Mouse (Mus musculus) stomach, postnatal 0 days (tissue): ENCODE data around the gene Txndc2. TPM values are rescaled to one million over a fixed set of nuclear protein-coding genes. Genes with fewer than 3 reads are reported as not detected.
"Not testable (repeated sequence)": the region's sequence is repeated elsewhere in the genome, so short reads cannot be mapped to it uniquely, and the experiment has no call there.

ENCODE experiments used
- ATAC-seq: fragments of 200-750 bp; cut with Nextera tagmentation; 2 replicates; pipeline ENCODE4 v1.8.0; 2017; ENCODE audit not compliant: low FRiP score, low TSS enrichment
- DNase-seq: peaks from one replicate; pipeline ENCODE4 v3.0.0-alpha.2; 2016; ENCODE audit warnings: low spot score
- H3K27ac ChIP-seq: fragments of 300-500 bp; sonication (generic); replicated peaks from 2 replicates; pipeline ENCODE4 v1.5.1; 2014; ENCODE audit warnings: mild to moderate bottlenecking, control low read depth
- H3K27me3 ChIP-seq: fragments of 300-500 bp; sonication (generic); 2 replicates; pipeline ENCODE4 v1.6.1; 2014; ENCODE audit warnings: low read length; ENCODE audit not compliant: control insufficient read depth, insufficient read depth
- H3K36me3 ChIP-seq: fragments of 300-500 bp; sonication (generic); 2 replicates; pipeline ENCODE4 v1.6.1; 2014; ENCODE audit warnings: low read length, mixed read lengths; ENCODE audit not compliant: control insufficient read depth, insufficient read depth
- H3K4me1 ChIP-seq: fragments of 300-500 bp; sonication (generic); replicated peaks from 2 replicates; pipeline ENCODE4 v1.6.1; 2014; ENCODE audit warnings: antibody characterized with exemption; ENCODE audit not compliant: control insufficient read depth, insufficient read depth
- H3K4me2 ChIP-seq: fragments of 300-500 bp; sonication (generic); replicated peaks from 2 replicates; pipeline ENCODE4 v1.6.1; 2014; ENCODE audit warnings: low read depth, mild to moderate bottlenecking, control low read depth, moderate library complexity
- H3K4me3 ChIP-seq: fragments of 300-500 bp; sonication (generic); 2 replicates; pipeline ENCODE4 v1.5.1; 2014; ENCODE audit warnings: low read depth, low read length, control low read depth
- H3K9ac ChIP-seq: fragments of 300-500 bp; sonication (generic); 2 replicates; pipeline ENCODE4 v1.6.1; 2014; ENCODE audit warnings: mild to moderate bottlenecking, low read length, control low read depth, mixed read lengths
- H3K9me3 ChIP-seq: fragments of 300-500 bp; sonication (generic); 2 replicates; pipeline ENCODE4 v1.6.1; 2016; ENCODE audit warnings: low read length; ENCODE audit not compliant: control insufficient read depth
- CTCF ChIP-seq: IDR thresholded peaks from 2 replicates; pipeline ENCODE4 v1.5.1; 2016; ENCODE audit warnings: antibody characterized with exemption, low read depth, mild to moderate bottlenecking, moderate library complexity
- EP300 ChIP-seq: optimal IDR thresholded peaks from 2 replicates; pipeline ENCODE3; 2016; ENCODE audit warnings: antibody characterized with exemption
- WGBS: fragments of 180-500 bp; shearing (Covaris S2); extraction: QIAGEN DNeasy Blood & Tissue Kit; methylation state at CpG from one replicate; pipeline ENCODE4 v1.1.7; 2014; 5-methylcytosine and 5-hydroxymethylcytosine counted together
- polyA plus RNA-seq: library from polyadenylated mRNA; unstranded; fragments of >200 nt; fragmentation: Nextera tagmentation; extraction: Ambion mirVana; gene quantifications from 2 replicates; pipeline ENCODE4 v1.2.1, GENCODE M21; 2015

Txndc2 gene
- polyA plus RNA-seq, 1 experiment from 2014 or later, result not detected

DNA sequence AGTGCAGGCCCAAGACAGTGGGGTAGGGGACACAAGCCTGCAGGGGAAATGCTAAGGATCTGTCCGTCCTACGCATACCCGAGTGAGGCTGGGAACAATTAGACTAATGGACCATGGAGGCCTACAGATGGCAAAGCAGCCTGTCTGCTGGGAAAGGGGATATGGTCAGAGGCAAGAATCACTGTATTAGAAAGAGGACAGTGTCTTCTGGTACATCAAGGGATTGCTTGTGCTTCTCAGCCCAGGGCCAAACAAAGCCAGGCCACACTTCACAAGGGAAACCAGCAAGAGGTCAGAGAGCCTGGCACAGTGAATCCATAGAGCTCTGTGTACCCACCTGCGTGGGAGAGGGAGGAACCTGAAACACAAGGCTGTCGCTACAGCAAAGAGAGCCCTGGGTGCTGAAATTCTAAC is 617 bp upstream of the Txndc2 start:
- peak overlapping the region; percentile 81 for H3K27ac ChIP-seq
- no peak overlapping the region for H3K4me2 ChIP-seq
- no peaks in the 10 kb centered on the region for H3K36me3 ChIP-seq
- ATAC-seq (0 out of 2 replicates have a peak, but pooled peaks have one; percentile 24), DNase-seq (peak; percentile 32)
- TF ChIP-seq CTCF, result no peak
- TF ChIP-seq EP300, result no peak
- H3K4me3 ChIP-seq, result no peak overlapping the region
- no peaks in the 10 kb centered on the region for H3K9me3 ChIP-seq
- no peak overlapping the region for H3K9ac ChIP-seq
- H3K27me3 ChIP-seq, result no peaks in the 10 kb centered on the region
- no peaks in the 10 kb centered on the region; the same call in 1 of the 2 replicates for H3K4me1 ChIP-seq
- WGBS, result 65% methylated on average over 5 of the region's 5 CpGs

DNA sequence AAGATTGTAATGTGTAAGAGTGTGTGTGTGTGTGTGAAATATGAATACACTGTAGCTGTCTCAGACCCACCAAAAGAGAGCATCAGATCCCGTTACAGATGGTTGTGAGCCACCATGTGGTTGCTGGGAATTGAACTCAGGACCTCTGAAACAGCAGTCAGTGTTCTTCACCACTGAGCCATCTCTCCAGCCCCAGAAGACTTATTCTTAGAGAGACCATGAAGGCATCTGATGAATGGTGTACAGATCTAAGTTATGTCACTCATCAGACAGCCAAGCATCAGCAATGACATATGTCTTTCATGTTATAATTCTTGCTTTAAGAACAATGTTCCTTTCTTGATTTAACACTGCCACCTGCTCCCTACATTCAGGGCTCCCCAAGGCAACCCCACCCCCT is 2.8 kb downstream of the Txndc2 start:
- 79% methylated on average over 1 of the region's 1 CpGs for WGBS
- Histone ChIP-seq H3K4me3 (no peak overlapping the region), H3K27ac (no peak overlapping the region), H3K4me1 (no peaks in the 10 kb centered on the region; the same call in 1 of the 2 replicates), H3K36me3 (no peaks in the 10 kb centered on the region), H3K9me3 (no peaks in the 10 kb centered on the region), H3K9ac (no peak overlapping the region), H3K4me2 (no peak overlapping the region), H3K27me3 (no peaks in the 10 kb centered on the region)
- no peak for ATAC-seq
- TF ChIP-seq CTCF (no peak), EP300 (no peak)
- no peak for DNase-seq

DNA sequence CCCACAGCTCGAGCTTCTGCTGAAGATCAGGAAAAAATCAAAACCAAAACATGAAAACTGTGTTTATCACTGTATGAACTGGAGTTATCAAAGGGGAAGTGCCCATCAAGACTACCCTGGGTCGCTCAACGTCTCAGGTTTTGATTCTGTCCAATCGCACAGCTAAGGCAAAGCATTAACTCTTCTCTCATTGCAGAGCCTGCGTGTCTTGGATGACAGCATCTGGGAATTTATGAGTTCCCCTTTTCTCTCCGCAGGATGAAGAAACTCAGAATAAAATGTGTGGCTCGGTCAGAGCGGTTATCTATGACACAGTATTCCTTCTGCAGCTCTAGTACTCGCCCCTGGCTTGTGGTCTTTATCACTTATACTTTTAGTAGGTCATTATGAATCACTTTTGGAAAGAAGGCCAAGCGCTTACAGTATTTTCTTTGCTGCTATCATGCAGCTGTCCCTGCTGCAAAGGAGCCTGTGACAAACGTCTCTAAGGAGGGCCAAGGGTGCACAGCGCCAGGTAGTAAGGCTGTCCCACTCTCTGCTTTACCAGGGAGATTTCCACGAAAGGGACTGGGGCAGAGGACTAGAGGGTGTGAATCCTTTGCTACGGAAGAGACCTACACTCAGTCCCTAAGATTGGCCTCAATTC is 6.1 kb downstream of the Txndc2 start:
- DNase-seq (no peak), ATAC-seq (no peak)
- Histone ChIP-seq H3K4me1 (no peaks in the 10 kb centered on the region), H3K27me3 (no peaks in the 10 kb centered on the region), H3K27ac (no peak overlapping the region), H3K9ac (no peak overlapping the region), H3K4me2 (no peak overlapping the region), H3K36me3 (no peaks in the 10 kb centered on the region), H3K4me3 (no peak overlapping the region), H3K9me3 (no peaks in the 10 kb centered on the region)
- 64% methylated on average over 14 of the region's 14 CpGs for WGBS
- TF ChIP-seq CTCF (no peak), EP300 (no peak)

DNA sequence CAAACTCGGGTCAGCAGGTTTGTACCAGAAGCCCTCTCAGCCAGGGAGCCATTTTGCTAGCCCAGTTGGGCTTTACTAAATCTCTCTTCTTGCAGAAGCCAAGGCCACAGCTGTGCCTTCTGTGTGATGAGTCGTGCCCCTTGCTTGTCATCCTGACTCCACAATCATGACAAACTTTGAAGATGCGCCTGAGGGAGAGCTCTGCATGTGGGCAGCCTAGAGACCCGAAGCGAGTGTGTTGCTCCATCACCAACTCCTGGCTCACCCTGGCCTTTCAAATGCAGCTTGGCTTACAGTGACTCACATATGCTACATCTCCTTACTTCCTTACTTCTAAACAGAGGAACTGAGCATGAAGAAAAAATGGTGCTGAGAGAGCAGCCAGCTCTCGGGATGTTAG is 12.0 kb downstream of the Txndc2 start:
- Histone ChIP-seq H3K4me3 (no peak overlapping the region), H3K27ac (no peak overlapping the region), H3K9ac (no peak overlapping the region), H3K27me3 (no peaks in the 10 kb centered on the region), H3K9me3 (no peaks in the 10 kb centered on the region), H3K36me3 (no peaks in the 10 kb centered on the region), H3K4me1 (no peaks in the 10 kb centered on the region), H3K4me2 (no peak overlapping the region)
- no peak for DNase-seq
- WGBS, result 74% methylated on average over 6 of the region's 6 CpGs
- TF ChIP-seq CTCF (no peak), EP300 (no peak)
- ATAC-seq, result no peak

DNA sequence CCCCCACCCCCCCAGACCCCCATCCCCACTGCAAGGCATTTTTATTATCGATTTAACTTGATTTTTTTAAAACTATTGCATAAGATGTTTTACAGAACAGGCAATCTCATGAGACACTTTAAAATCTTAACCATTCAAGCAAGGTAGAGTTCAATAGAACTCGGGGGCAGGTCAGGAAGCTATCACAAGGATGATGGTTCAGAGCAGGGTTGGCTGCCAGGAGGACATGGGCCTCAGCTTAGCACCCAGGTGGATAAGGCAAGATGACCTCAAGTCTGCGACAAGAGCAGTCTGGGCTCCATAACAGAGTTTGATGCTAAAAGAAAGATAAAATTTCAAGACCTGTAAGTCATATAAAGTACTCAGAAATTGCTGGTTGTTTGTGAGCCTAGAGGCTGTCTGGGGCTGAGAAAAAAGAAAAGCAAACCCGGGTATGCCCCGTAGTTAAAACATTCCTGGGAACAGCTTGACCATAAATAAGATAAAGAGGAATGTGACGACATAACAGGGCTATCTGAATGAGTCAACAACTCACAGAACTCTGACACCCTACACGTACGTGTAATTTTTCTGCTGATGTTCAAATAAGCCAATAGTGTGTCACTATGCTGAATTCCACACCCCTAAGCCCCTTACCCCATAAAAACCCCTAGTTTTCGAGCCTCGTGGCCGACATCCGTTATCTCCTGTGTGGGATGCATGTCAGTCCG is 13.0 kb downstream of the Txndc2 start:
- H3K36me3 ChIP-seq, H3K9ac ChIP-seq, ATAC-seq, H3K4me3 ChIP-seq, H3K9me3 ChIP-seq, DNase-seq, H3K4me2 ChIP-seq, H3K27ac ChIP-seq, H3K4me1 ChIP-seq, H3K27me3 ChIP-seq: not testable (repeated sequence)
- WGBS, result 64% methylated on average over 13 of the region's 13 CpGs

DNA sequence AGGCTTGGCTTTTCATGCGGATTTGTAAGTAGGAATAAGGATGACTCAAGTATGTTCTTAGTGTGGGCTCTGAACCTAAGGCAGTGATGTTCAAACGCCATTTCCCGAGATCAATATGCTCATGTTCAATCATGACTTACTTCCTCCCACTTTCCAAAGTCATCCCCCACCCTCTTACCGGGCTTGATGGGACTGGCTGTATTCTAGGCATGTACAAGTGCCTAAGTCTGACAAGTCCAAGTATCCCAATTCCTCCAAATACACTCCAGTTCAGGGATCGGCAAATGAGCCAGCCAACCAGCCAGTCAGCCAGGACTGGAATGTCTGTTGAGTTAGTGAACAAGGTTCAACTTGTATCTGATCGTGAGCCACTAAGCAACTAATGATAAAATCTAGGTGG is 15.7 kb downstream of the Txndc2 start:
- no peaks in the 10 kb centered on the region for H3K27me3 ChIP-seq
- 88% methylated on average over 6 of the region's 6 CpGs for WGBS

More for the DNA sequence above, 15.7 kb downstream of the Txndc2 start:
- no peak overlapping the region for H3K4me2 ChIP-seq
- ATAC-seq, result no peak
- no peaks in the 10 kb centered on the region for H3K36me3 ChIP-seq
- no peak overlapping the region for H3K9ac ChIP-seq
- DNase-seq, result peak; percentile 6
- H3K4me1 ChIP-seq, result no peaks in the 10 kb centered on the region
- no peak overlapping the region for H3K4me3 ChIP-seq
- no peak for TF ChIP-seq CTCF
- no peak for TF ChIP-seq EP300
- no peaks in the 10 kb centered on the region for H3K9me3 ChIP-seq
- no peak overlapping the region for H3K27ac ChIP-seq
